Mouse (Mus musculus): ENCODE data around the gene Pcsk5. TPM values are rescaled to one million over a fixed set of nuclear protein-coding genes. Genes with fewer than 3 reads are reported as not detected.

Gene Pcsk5
- 4.4 TPM for polyA plus RNA-seq (2014; fragmentation: Illumina TruSeq; extraction: RNeasy Lipid Tissue Mini Kit (QIAGEN cat#74804); ENCODE audit: low read depth, low replicate concordance)

GRCm38 (mm10) chr19:17837471-17837859 lies at the start of gene Pcsk5:
Gene Pcsk5 (minus strand): TSS chr19:17837632.

DNA sequence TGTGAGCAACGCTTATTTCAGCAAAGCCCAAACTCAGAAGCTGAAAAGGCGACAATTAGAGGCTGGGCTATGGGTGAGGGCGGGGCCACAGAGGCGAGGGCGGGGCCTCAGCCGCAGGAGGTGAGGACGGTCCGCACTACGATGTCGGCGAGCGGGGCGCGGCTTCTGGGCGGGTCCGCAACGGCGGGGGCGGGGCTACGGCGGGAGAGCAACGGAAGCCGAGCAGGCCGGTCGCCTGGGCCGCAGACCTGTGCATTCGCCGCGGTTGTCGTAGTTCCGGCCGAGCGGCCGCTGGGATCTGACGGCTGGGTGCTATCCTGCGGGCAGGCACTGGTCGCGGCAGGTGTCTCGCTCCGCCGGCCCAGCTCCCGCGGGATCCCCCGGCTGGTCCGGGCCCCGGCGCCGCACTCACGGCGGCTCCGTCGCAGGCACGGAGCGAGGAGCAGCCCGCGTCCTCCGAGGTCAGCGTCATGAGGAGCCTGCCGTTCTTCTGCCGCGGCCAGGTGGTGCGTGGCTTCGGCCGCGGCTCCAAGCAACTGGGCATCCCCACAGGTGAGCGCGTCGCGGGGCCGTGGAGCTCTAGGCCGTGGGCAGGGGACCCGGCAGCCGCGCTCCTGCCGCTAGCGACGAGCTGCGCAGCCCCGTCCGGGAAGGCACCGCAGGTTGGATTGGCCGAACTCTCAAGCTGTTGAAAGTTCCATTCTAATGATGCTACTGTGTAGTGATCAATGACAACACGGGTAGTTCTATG lies 443.4 kb downstream of the Pcsk5 start, which contains the start of gene Rfk:
Gene Rfk, plus strand, starts transcription at position 203 of the 751 bp plus-strand sequence.

All from liver, adult 10 weeks (tissue).